Mouse (Mus musculus): ENCODE measurements around the gene Tceanc. TPM values are rescaled to one million over a fixed set of nuclear protein-coding genes. Genes with fewer than 3 reads are reported as not detected.

The Tceanc gene
- polyA plus RNA-seq, 1 experiment from 2014 or later: 1.0 TPM

- Histone ChIP-seq H3K36me3 (ENCODE audit: inconsistent target) (no peaks in the 10 kb centered on the region), H3K79me2 (ENCODE audit: inconsistent target) (no peaks in the 10 kb centered on the region), H3K27ac (no peak overlapping the region), H3K4me3 (ENCODE audit: inconsistent target) (no peak overlapping the region)
- 96% methylated on average over 3 of the region's 4 CpGs for WGBS (ENCODE audit: missing documents)
These were observed 6.3 kb downstream of the Tceanc start for GRCm38 (mm10) chrX:166512071-166512470.

GRCm38 (mm10) chrX:166511107-166511506 lies 7.3 kb downstream of the Tceanc start:
- Histone ChIP-seq H3K36me3 (ENCODE audit: inconsistent target) (no peaks in the 10 kb centered on the region), H3K4me3 (ENCODE audit: inconsistent target) (no peak overlapping the region; the same call in 1 of the 2 replicates), H3K79me2 (ENCODE audit: inconsistent target) (no peaks in the 10 kb centered on the region), H3K27ac (no peak overlapping the region)

- 8% methylated on average over 49 of the region's 65 CpGs for WGBS (ENCODE audit: missing documents)
- Histone ChIP-seq H3K36me3 (ENCODE audit: inconsistent target) (no peaks in the 10 kb centered on the region), H3K4me3 (ENCODE audit: inconsistent target) (peak overlapping the region; percentile 42), H3K27ac (peak overlapping the region; percentile 60), H3K79me2 (ENCODE audit: inconsistent target) (no peaks in the 10 kb centered on the region)
These were observed 8.3 kb downstream of the Tceanc start for GRCm38 (mm10) chrX:166509761-166510738.

- WGBS (ENCODE audit: missing documents): 55% methylated on average over 2 of the region's 2 CpGs
These were observed 13.9 kb downstream of the Tceanc start for GRCm38 (mm10) chrX:166504421-166504820.

GRCm38 (mm10) chrX:166499496-166500190 lies 18.7 kb downstream of the Tceanc start:
- WGBS (ENCODE audit: missing documents): 13% methylated on average over 1 of the region's 1 CpGs
- no peak overlapping the region for H3K4me3 ChIP-seq (ENCODE audit: inconsistent target)
- H3K79me2 ChIP-seq (ENCODE audit: inconsistent target): no peaks in the 10 kb centered on the region
- H3K27ac ChIP-seq: peak overlapping the region; percentile 38
- H3K36me3 ChIP-seq (ENCODE audit: inconsistent target): no peaks in the 10 kb centered on the region

More at GRCm38 (mm10) chrX:166504421-166504820, 13.9 kb downstream of the Tceanc start:
- H3K36me3 ChIP-seq (ENCODE audit: inconsistent target): no peaks in the 10 kb centered on the region
- H3K4me3 ChIP-seq (ENCODE audit: inconsistent target): no peak overlapping the region
- H3K27ac ChIP-seq: no peak overlapping the region
- no peaks in the 10 kb centered on the region for H3K79me2 ChIP-seq (ENCODE audit: inconsistent target)

- Histone ChIP-seq H3K79me2 (ENCODE audit: inconsistent target) (no peaks in the 10 kb centered on the region), H3K4me3 (ENCODE audit: inconsistent target) (no peak overlapping the region), H3K36me3 (ENCODE audit: inconsistent target) (no peaks in the 10 kb centered on the region), H3K27ac (no peak overlapping the region)
- WGBS (ENCODE audit: missing documents): 35% methylated on average over 4 of the region's 4 CpGs
These were observed 20.6 kb downstream of the Tceanc start for GRCm38 (mm10) chrX:166497771-166498170.

- Histone ChIP-seq H3K4me3 (ENCODE audit: inconsistent target) (no peak overlapping the region), H3K36me3 (ENCODE audit: inconsistent target) (no peaks in the 10 kb centered on the region), H3K27ac (no peak overlapping the region), H3K79me2 (ENCODE audit: inconsistent target) (no peaks in the 10 kb centered on the region)
- 94% methylated on average over 2 of the region's 2 CpGs for WGBS (ENCODE audit: missing documents)
These were observed 23.3 kb downstream of the Tceanc start for GRCm38 (mm10) chrX:166495052-166495451.

GRCm38 (mm10) chrX:166479365-166479983 lies 38.9 kb downstream of the Tceanc start, which contains the start of gene Rab9:
Gene Rab9, minus strand, starts transcription at chrX:166479867.
- 20% methylated on average over 38 of the region's 41 CpGs for WGBS (ENCODE audit: missing documents)
- Histone ChIP-seq H3K27ac (peak within 1 kb of the TSS; percentile 57), H3K4me3 (ENCODE audit: inconsistent target) (peak within 1 kb of the TSS; percentile 71), H3K79me2 (ENCODE audit: inconsistent target) (peaks cover 48% of the 10 kb centered on the region), H3K36me3 (ENCODE audit: inconsistent target) (no peaks in the 10 kb centered on the region)

GRCm38 (mm10) chrX:166478631-166479364 lies 39.6 kb downstream of the Tceanc start:
- Histone ChIP-seq H3K4me3 (ENCODE audit: inconsistent target) (peak overlapping the region; percentile 71), H3K79me2 (ENCODE audit: inconsistent target) (peaks cover 55% of the 10 kb centered on the region), H3K36me3 (ENCODE audit: inconsistent target) (no peaks in the 10 kb centered on the region), H3K27ac (peak overlapping the region; percentile 57)
- 26% methylated on average over 24 of the region's 28 CpGs for WGBS (ENCODE audit: missing documents)

- 89% methylated on average over 6 of the region's 6 CpGs for WGBS (ENCODE audit: missing documents)
- Histone ChIP-seq H3K4me3 (ENCODE audit: inconsistent target) (no peak overlapping the region), H3K27ac (no peak overlapping the region), H3K79me2 (ENCODE audit: inconsistent target) (peaks cover 69% of the 10 kb centered on the region), H3K36me3 (ENCODE audit: inconsistent target) (no peaks in the 10 kb centered on the region)
These were observed 41.0 kb downstream of the Tceanc start for GRCm38 (mm10) chrX:166477393-166477792.

- no peak overlapping the region for H3K27ac ChIP-seq
- peaks cover 100% of the 10 kb centered on the region for H3K79me2 ChIP-seq (ENCODE audit: inconsistent target)
- H3K4me3 ChIP-seq (ENCODE audit: inconsistent target): no peak overlapping the region
- WGBS (ENCODE audit: missing documents): 90% methylated on average over 6 of the region's 6 CpGs
- no peaks in the 10 kb centered on the region for H3K36me3 ChIP-seq (ENCODE audit: inconsistent target)
These were observed 45.8 kb downstream of the Tceanc start for GRCm38 (mm10) chrX:166472612-166473011.

- no peaks in the 10 kb centered on the region for H3K36me3 ChIP-seq (ENCODE audit: inconsistent target)
- H3K79me2 ChIP-seq (ENCODE audit: inconsistent target): peaks cover 99% of the 10 kb centered on the region
- H3K27ac ChIP-seq: no peak overlapping the region
- no peak overlapping the region for H3K4me3 ChIP-seq (ENCODE audit: inconsistent target)
- 87% methylated on average over 5 of the region's 7 CpGs for WGBS (ENCODE audit: missing documents)
These were observed 50.0 kb downstream of the Tceanc start for GRCm38 (mm10) chrX:166468321-166468720.

GRCm38 (mm10) chrX:166455525-166455924 lies 62.8 kb downstream of the Tceanc start:
- Histone ChIP-seq H3K4me3 (ENCODE audit: inconsistent target) (no peak overlapping the region), H3K27ac (no peak overlapping the region), H3K79me2 (ENCODE audit: inconsistent target) (peaks cover 25% of the 10 kb centered on the region; the same call in 1 of the 2 replicates), H3K36me3 (ENCODE audit: inconsistent target) (no peaks in the 10 kb centered on the region)
- WGBS (ENCODE audit: missing documents): 83% methylated on average over 1 of the region's 1 CpGs

- Histone ChIP-seq H3K4me3 (ENCODE audit: inconsistent target) (no peak overlapping the region), H3K79me2 (ENCODE audit: inconsistent target) (peaks cover 13% of the 10 kb centered on the region; the same call in 1 of the 2 replicates), H3K36me3 (ENCODE audit: inconsistent target) (no peaks in the 10 kb centered on the region), H3K27ac (no peak overlapping the region)
- 80% methylated on average over 1 of the region's 3 CpGs for WGBS (ENCODE audit: missing documents)
These were observed 64.0 kb downstream of the Tceanc start for GRCm38 (mm10) chrX:166454331-166454730.

All from macrophage (primary cell).